Mouse (Mus musculus): ENCODE results near the gene Pip4k2a.

- TF ChIP-seq CTCF (IDR thresholded peaks at IDR 0.05; ENCODE audit: control insufficient read depth, insufficient read depth, insufficient read length) (no peak), USF1 (IDR thresholded peaks at IDR 0.05; ENCODE audit: low read depth) (no peak)
Observed at GRCm38 (mm10) chr2:18983546-18983945, 14.4 kb downstream of the Pip4k2a start.

All from C2C12 (cell line).